ENCODE assay signal across 9 mouse cellular contexts in the genomic region with DNA sequence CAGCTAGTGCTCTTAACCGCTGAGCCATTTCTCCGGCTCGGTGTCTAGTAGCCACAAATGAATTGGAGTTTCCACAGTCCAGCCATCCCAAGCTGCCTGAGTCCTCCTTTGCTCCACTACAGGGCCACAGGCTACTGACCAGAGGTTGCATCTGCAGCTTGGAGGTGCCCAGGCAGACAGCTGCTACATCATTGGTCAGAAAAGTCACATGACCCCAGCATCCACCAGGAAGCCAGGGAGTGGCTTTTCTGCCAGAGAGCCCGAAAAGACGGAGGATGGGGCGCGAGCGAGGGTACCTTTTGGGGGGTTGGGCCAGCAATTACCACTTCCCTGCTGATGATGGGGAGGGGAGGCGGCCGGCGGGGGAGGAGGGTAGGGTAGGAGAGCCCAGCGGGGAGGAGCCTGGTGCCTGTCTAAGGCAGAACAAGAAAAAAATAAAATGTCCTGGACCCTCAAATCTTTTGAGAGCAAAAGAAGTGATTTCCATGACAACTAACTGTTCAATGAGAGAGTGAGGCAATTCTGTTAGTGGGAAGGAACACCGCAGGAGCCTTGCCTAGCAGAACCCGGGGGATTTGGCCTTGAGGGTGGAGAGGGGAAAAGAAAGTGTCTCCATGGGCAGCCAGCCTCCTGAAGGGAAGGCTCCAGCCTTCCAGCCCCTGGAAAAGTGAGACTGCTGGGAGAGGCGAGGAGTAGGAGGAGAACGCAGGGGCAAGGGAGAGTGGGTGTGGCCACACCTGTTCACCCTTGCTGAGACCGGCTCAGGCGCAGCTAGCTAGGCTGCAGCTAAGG. TPM values are rescaled to one million over a fixed set of nuclear protein-coding genes. Genes with fewer than 3 reads are reported as not detected.
DNase-seq lines count a peak whose midpoint lies in the region; ATAC-seq and TF ChIP-seq lines count a peak whose summit lies in the region.
"Had no signal": no experiment of that assay in that cellular context is flagged by ENCODE, and none has a peak within 500 bp of the region (broad histone marks: within the 10 kb centered on the region; RNA-seq: fewer than 3 reads in every experiment).

No protein-coding gene starts in this region.

- ATAC-seq in embryonic facial prominence, embryonic 15.5 days (ENCODE audit: insufficient number of reproducible peaks, low FRiP score, low TSS enrichment, low read depth): no peak
- ATAC-seq in midbrain, embryonic 13.5 days: peak; percentile 82
- ATAC-seq in inflammation-experienced regulatory T-cells, adult 6 months: no peak

- H3K9ac ChIP-seq in embryonic facial prominence, embryonic 15.5 days: no peak overlapping the region
- peak overlapping the region; percentile 62 for H3K9ac ChIP-seq in midbrain, embryonic 13.5 days (replicated peaks)
- H3K9ac ChIP-seq: liver, embryonic 13.5 days had no signal

- DNase-seq in kidney, adult 2 months: peak; percentile 27
- no peak for DNase-seq in kidney, adult 11 months
- peak; percentile 68 for DNase-seq in NIH3T3 (ENCODE audit: low read depth)
- peak; percentile 5 for DNase-seq in induced T-regulatory cell, adult 2 months (ENCODE audit: low read depth)
- DNase-seq in spleen, adult 18-20 months: no peak
- DNase-seq: liver, embryonic 13.5 days had no signal

- 6% methylated on average over 18 of the region's 18 CpGs for WGBS in kidney, adult 2 months
- WGBS in embryonic facial prominence, embryonic 15.5 days: 6% methylated on average over 18 of the region's 18 CpGs
- WGBS in midbrain, embryonic 13.5 days: 6% methylated on average over 18 of the region's 18 CpGs

- TF ChIP-seq POLR2A in kidney, adult 2 months (IDR thresholded peaks at IDR 0.05; ENCODE audit: low read depth, low read length): no peak

- H3K27ac ChIP-seq in kidney, adult 2 months (ENCODE audit: insufficient read depth, low read depth, low read length): no peak overlapping the region
- H3K27ac ChIP-seq in embryonic facial prominence, embryonic 15.5 days (replicated peaks): no peak overlapping the region
- H3K27ac ChIP-seq in midbrain, embryonic 13.5 days: peak overlapping the region; percentile 56
- H3K27ac ChIP-seq: liver, embryonic 13.5 days had no signal

- no peaks in the 10 kb centered on the region for H3K4me1 ChIP-seq in kidney, adult 2 months (ENCODE audit: control insufficient read depth, insufficient read depth, low read length)
- H3K4me1 ChIP-seq in embryonic facial prominence, embryonic 15.5 days: peaks cover 12% of the 10 kb centered on the region; the same call in 1 of the 2 replicates
- H3K4me1 ChIP-seq in midbrain, embryonic 13.5 days (replicated peaks): peaks cover 12% of the 10 kb centered on the region
- H3K4me1 ChIP-seq: liver, embryonic 13.5 days had no signal

- H3K4me3 ChIP-seq in kidney, adult 2 months (ENCODE audit: insufficient read depth, low read depth, low read length): no peak overlapping the region
- peak overlapping the region; percentile 34 for H3K4me3 ChIP-seq in embryonic facial prominence, embryonic 15.5 days (replicated peaks)
- H3K4me3 ChIP-seq in midbrain, embryonic 13.5 days (replicated peaks): peak overlapping the region; percentile 45
- H3K4me3 ChIP-seq: liver, embryonic 13.5 days had no signal

- TF ChIP-seq CTCF in kidney, adult 2 months (conservative IDR thresholded peaks at IDR 0.05; ENCODE audit: insufficient read depth, insufficient read length, low read depth, low read length): no peak

- H3K36me3 ChIP-seq in kidney, adult 2 months (ENCODE audit: control insufficient read depth, insufficient read depth, low read length): no peaks in the 10 kb centered on the region
- no peaks in the 10 kb centered on the region for H3K36me3 ChIP-seq in embryonic facial prominence, embryonic 15.5 days
- no peaks in the 10 kb centered on the region for H3K36me3 ChIP-seq in midbrain, embryonic 13.5 days
- H3K36me3 ChIP-seq: liver, embryonic 13.5 days had no signal

- peak overlapping the region; percentile 49 for H3K4me2 ChIP-seq in embryonic facial prominence, embryonic 15.5 days (replicated peaks)
- peak overlapping the region; percentile 61 for H3K4me2 ChIP-seq in midbrain, embryonic 13.5 days (replicated peaks)
- H3K4me2 ChIP-seq: liver, embryonic 13.5 days had no signal

- H3K27me3 ChIP-seq in kidney, adult 2 months (replicated peaks; ENCODE audit: control insufficient read depth, insufficient read depth, low read length): no peaks in the 10 kb centered on the region
- H3K27me3 ChIP-seq in embryonic facial prominence, embryonic 15.5 days: no peaks in the 10 kb centered on the region
- H3K27me3 ChIP-seq in midbrain, embryonic 13.5 days: 0 out of 2 replicates have a peak, but pooled peaks cover 8% of the 10 kb centered on the region

- H3K9me3 ChIP-seq in embryonic facial prominence, embryonic 15.5 days (replicated peaks): no peaks in the 10 kb centered on the region
- no peaks in the 10 kb centered on the region for H3K9me3 ChIP-seq in midbrain, embryonic 13.5 days
- H3K9me3 ChIP-seq: liver, embryonic 13.5 days had no signal

RNA-seq across cellular contexts. Expression of gene Tmem132b, which starts 57.5 kb away (rescaled TPM):
- polyA plus RNA-seq in kidney, adult 2 months (2012; rRNA removed): 0.01 TPM in 1 of 2 replicates, not detected in the other
- 0.15 and 0.22 TPM in 2 replicates for polyA plus RNA-seq in embryonic facial prominence, embryonic 15.5 days (2015; fragmentation: Nextera tagmentation; extraction: Ambion mirVana)
- 2.5 and 2.7 TPM in 2 replicates for polyA plus RNA-seq in midbrain, embryonic 13.5 days (2015; fragmentation: Nextera tagmentation; extraction: Ambion mirVana)
- polyA plus RNA-seq in inflammation-experienced regulatory T-cells, adult 6 months (2017; shearing (Covaris generic)): not detected

Comparison
In these comparisons a context has a peak if more than half of its experiments do, and no peak if none do; other contexts are left out.
1. DNase-seq: peak in kidney, adult 2 months (single experiment), NIH3T3 (single experiment) and induced T-regulatory cell, adult 2 months (single experiment); none in kidney, adult 11 months (single experiment) and spleen, adult 18-20 months (0 of 2).